Comparison of ENCODE assay signal across 22 mouse cellular contexts in the genomic region with DNA sequence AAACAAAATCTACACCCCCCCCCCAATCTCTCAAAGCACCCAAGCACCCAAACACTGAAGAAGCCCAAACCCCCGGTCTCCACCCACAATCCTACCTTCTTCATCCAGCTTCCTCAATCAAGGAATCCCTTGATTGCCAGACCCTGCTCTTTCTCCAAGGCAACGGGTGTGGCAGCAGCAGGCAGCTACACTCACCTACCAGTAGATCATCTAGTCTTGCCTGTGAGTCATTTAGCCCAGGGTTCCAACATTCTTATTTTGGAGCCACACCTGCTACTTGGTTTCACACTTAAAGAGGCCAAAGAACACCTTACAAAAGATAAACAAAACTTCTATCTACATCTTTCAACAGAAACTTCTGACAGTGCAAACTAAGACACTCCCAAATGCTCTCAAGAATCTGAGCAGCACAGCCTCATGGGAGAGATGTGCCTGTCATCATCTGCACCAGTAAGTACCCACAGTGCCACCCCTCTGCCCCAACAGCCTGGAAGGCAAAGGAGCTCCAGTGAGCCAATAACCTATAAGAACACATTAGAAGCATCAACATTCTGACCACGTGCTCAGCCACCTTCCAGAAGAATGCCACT. TPM values are rescaled to one million over a fixed set of nuclear protein-coding genes. Genes with fewer than 3 reads are reported as not detected.
DNase-seq lines count a peak whose midpoint lies in the region; ATAC-seq and TF ChIP-seq lines count a peak whose summit lies in the region.
"Had no signal": no experiment of that assay in that cellular context is flagged by ENCODE, and none has a peak within 500 bp of the region (broad histone marks: within the 10 kb centered on the region; RNA-seq: fewer than 3 reads in every experiment).

No protein-coding gene starts in this region.

- no peak for TF ChIP-seq POLR2A in liver, adult 2 months (IDR thresholded peaks at IDR 0.05; ENCODE audit: extremely low read depth, insufficient read depth, low read length)
- no peak for TF ChIP-seq POLR2A in small intestine, adult 2 months (IDR thresholded peaks at IDR 0.05; ENCODE audit: low read depth, low read length)

- peaks cover 46% of the 10 kb centered on the region for H3K4me1 ChIP-seq in liver, adult 2 months (ENCODE audit: control insufficient read depth, insufficient read depth, low read length)
- peaks cover 11% of the 10 kb centered on the region for H3K4me1 ChIP-seq in intestine, embryonic 15.5 days (replicated peaks)
- H3K4me1 ChIP-seq in small intestine, adult 2 months (ENCODE audit: control insufficient read depth, insufficient read depth, insufficient read length, low read length), result peaks cover 22% of the 10 kb centered on the region
- H3K4me1 ChIP-seq in hindbrain, embryonic 11.5 days (replicated peaks; ENCODE audit: control insufficient read depth, insufficient read depth, low read length), result no peaks in the 10 kb centered on the region
- H3K4me1 ChIP-seq: limb, embryonic 12.5 days had no signal

- DNase-seq in liver, adult 2 months (ENCODE audit: extremely low read depth, low read depth, low spot score), result no peak
- DNase-seq in liver (no peak), A20 (ENCODE audit: low read depth, low spot score) (peak; percentile 36)
- no peak for DNase-seq in hindbrain, embryonic 11.5 days (ENCODE audit: low spot score)
- DNase-seq in kidney, postnatal 4 days, result no peak
- DNase-seq in cerebellum, adult 9-10 months, result no peak
- DNase-seq: cerebellum, adult 18-20 months; cerebellum, postnatal 36 days; gastrocnemius, postnatal 14 days; heart, adult 2 months; heart, postnatal 36 days; kidney, postnatal 10 days; thymus, adult 18-20 months had no signal

- peaks cover 36% of the 10 kb centered on the region for H3K79me2 ChIP-seq in liver, adult 2 months (ENCODE audit: control insufficient read depth, insufficient read depth, low read length)

- WGBS in liver, adult 2 months, result 78% methylated on average over 3 of the region's 3 CpGs
- WGBS in intestine, embryonic 15.5 days, result 70% methylated on average over 3 of the region's 3 CpGs
- WGBS in small intestine, adult 2 months, result 34% methylated on average over 3 of the region's 3 CpGs
- 86% methylated on average over 3 of the region's 3 CpGs for WGBS in hindbrain, embryonic 11.5 days

- no peaks in the 10 kb centered on the region for H3K27me3 ChIP-seq in liver, adult 2 months (ENCODE audit: control insufficient read depth, insufficient read depth, low read length)
- no peaks in the 10 kb centered on the region for H3K27me3 ChIP-seq in intestine, embryonic 15.5 days (replicated peaks)
- H3K27me3 ChIP-seq in small intestine, adult 2 months (ENCODE audit: control insufficient read depth, insufficient read depth, low read length), result no peaks in the 10 kb centered on the region
- H3K27me3 ChIP-seq in hindbrain, embryonic 11.5 days (ENCODE audit: control insufficient read depth, insufficient read depth, low read length), result no peaks in the 10 kb centered on the region
- H3K27me3 ChIP-seq: hindbrain, embryonic 15.5 days; limb, embryonic 12.5 days had no signal

- peak overlapping the region; percentile 19; the same call in 1 of the 2 replicates for H3K27ac ChIP-seq in liver, adult 2 months (replicated peaks; ENCODE audit: insufficient read depth, low read depth, low read length)
- H3K27ac ChIP-seq in intestine, embryonic 15.5 days, result no peak overlapping the region
- peak overlapping the region; percentile 17; the same call in 1 of the 2 replicates for H3K27ac ChIP-seq in small intestine, adult 2 months (ENCODE audit: insufficient read depth, low read depth, low read length)
- no peak overlapping the region for H3K27ac ChIP-seq in hindbrain, embryonic 11.5 days (ENCODE audit: low read depth, low read length)
- H3K27ac ChIP-seq: heart, adult 2 months; hindbrain, embryonic 15.5 days; left cerebral cortex, adult 2 months; limb, embryonic 12.5 days had no signal

- peaks cover 2% of the 10 kb centered on the region; the same call in 1 of the 2 replicates for H3K36me3 ChIP-seq in liver, adult 2 months (ENCODE audit: control insufficient read depth, insufficient read depth, low read length)
- H3K36me3 ChIP-seq in intestine, embryonic 15.5 days, result no peaks in the 10 kb centered on the region
- H3K36me3 ChIP-seq in small intestine, adult 2 months (ENCODE audit: control insufficient read depth, insufficient read depth, low read length), result no peaks in the 10 kb centered on the region
- no peaks in the 10 kb centered on the region for H3K36me3 ChIP-seq in hindbrain, embryonic 11.5 days (ENCODE audit: control insufficient read depth, insufficient read depth, low read length)
- H3K36me3 ChIP-seq: hindbrain, embryonic 15.5 days had no signal

- no peak overlapping the region for H3K4me3 ChIP-seq in liver, adult 2 months (ENCODE audit: insufficient read depth, low read depth, low read length)
- no peak overlapping the region for H3K4me3 ChIP-seq in intestine, embryonic 15.5 days (replicated peaks)
- no peak overlapping the region for H3K4me3 ChIP-seq in small intestine, adult 2 months (ENCODE audit: low read depth, low read length)
- H3K4me3 ChIP-seq in hindbrain, embryonic 11.5 days (ENCODE audit: low read depth, low read length), result no peak overlapping the region
- H3K4me3 ChIP-seq: heart, adult 2 months; hindbrain, embryonic 15.5 days; left cerebral cortex, adult 2 months; limb, embryonic 12.5 days had no signal

- no peaks in the 10 kb centered on the region for H3K9me3 ChIP-seq in intestine, embryonic 15.5 days
- no peaks in the 10 kb centered on the region for H3K9me3 ChIP-seq in hindbrain, embryonic 11.5 days (ENCODE audit: control insufficient read depth, low read length)
- H3K9me3 ChIP-seq: hindbrain, embryonic 15.5 days; limb, embryonic 12.5 days had no signal

- no peak for TF ChIP-seq CTCF in liver, adult 2 months (IDR thresholded peaks at IDR 0.05; ENCODE audit: low read depth, low read length)
- TF ChIP-seq CTCF in small intestine, adult 2 months (IDR thresholded peaks at IDR 0.05; ENCODE audit: extremely low read depth, insufficient read length, insufficient replicate concordance, low read depth, low read length), result no peak

- H3K4me2 ChIP-seq in intestine, embryonic 15.5 days (replicated peaks), result no peak overlapping the region
- no peak overlapping the region for H3K4me2 ChIP-seq in hindbrain, embryonic 11.5 days (replicated peaks; ENCODE audit: low read depth, low read length)
- H3K4me2 ChIP-seq: hindbrain, embryonic 15.5 days; limb, embryonic 12.5 days had no signal

- ATAC-seq in intestine, embryonic 15.5 days, result peak; percentile 71
- no peak for ATAC-seq in hindbrain, embryonic 11.5 days (ENCODE audit: low FRiP score)
- ATAC-seq: forebrain, embryonic 14.5 days had no signal

- H3K9ac ChIP-seq in liver, adult 2 months (ENCODE audit: low read depth, low read length), result no peak overlapping the region
- H3K9ac ChIP-seq in intestine, embryonic 15.5 days, result no peak overlapping the region
- H3K9ac ChIP-seq in hindbrain, embryonic 11.5 days (ENCODE audit: low read depth, low read length), result no peak overlapping the region
- H3K9ac ChIP-seq: hindbrain, embryonic 15.5 days; limb, embryonic 12.5 days had no signal

RNA-seq across cellular contexts. Expression of a gene that starts 33.0 kb away (rescaled TPM):
- 19.7 and 26.9 TPM in 2 replicates for total RNA-seq in liver, adult 2 months (2014; rRNA removed)
- 37.1 and 38.0 TPM in 2 replicates for polyA plus RNA-seq in liver, adult 2 months (2012; rRNA removed)
- polyA plus RNA-seq in intestine, embryonic 15.5 days (2015; fragmentation: Nextera tagmentation; extraction: Ambion mirVana), result 8.5 and 8.9 TPM in 2 replicates
- 9.5 and 15.3 TPM in 2 replicates for polyA plus RNA-seq in small intestine, adult 2 months (2012; rRNA removed)
- 13.7 and 17.8 TPM in 2 replicates for polyA plus RNA-seq in hindbrain, embryonic 11.5 days (2014; fragmentation: Nextera tagmentation; extraction: Ambion mirVana)

RNA-seq across cellular contexts. Expression of a gene that starts 33.4 kb away (rescaled TPM):
- total RNA-seq in liver, adult 2 months (2014; rRNA removed), result not detected in 2 replicates
- not detected in 2 replicates for polyA plus RNA-seq in liver, adult 2 months (2012; rRNA removed)
- not detected in 2 replicates for polyA plus RNA-seq in intestine, embryonic 15.5 days (2015; fragmentation: Nextera tagmentation; extraction: Ambion mirVana)
- polyA plus RNA-seq in small intestine, adult 2 months (2012; rRNA removed), result not detected in 2 replicates
- 1.2 and 1.4 TPM in 2 replicates for polyA plus RNA-seq in hindbrain, embryonic 11.5 days (2014; fragmentation: Nextera tagmentation; extraction: Ambion mirVana)
- total RNA-seq: adrenal gland, postnatal 4 days; gastrocnemius, postnatal 14 days; heart, adult 2 months; heart, postnatal 36 days had no signal
- polyA plus RNA-seq: heart, embryonic 14.5 days; kidney, adult 2 months had no signal

RNA-seq across cellular contexts. Expression of a gene that starts 35.6 kb away (rescaled TPM):
- 2.6 and 3.4 TPM in 2 replicates for total RNA-seq in liver, adult 2 months (2014; rRNA removed)
- polyA plus RNA-seq in liver, adult 2 months (2012; rRNA removed), result 6.3 and 9.2 TPM in 2 replicates
- 10.5 and 10.6 TPM in 2 replicates for polyA plus RNA-seq in intestine, embryonic 15.5 days (2015; fragmentation: Nextera tagmentation; extraction: Ambion mirVana)
- 4.9 and 8.3 TPM in 2 replicates for polyA plus RNA-seq in small intestine, adult 2 months (2012; rRNA removed)
- 38.3 and 41.6 TPM in 2 replicates for polyA plus RNA-seq in hindbrain, embryonic 11.5 days (2014; fragmentation: Nextera tagmentation; extraction: Ambion mirVana)

RNA-seq across cellular contexts. Expression of a gene that starts 59.0 kb away (rescaled TPM):
- total RNA-seq in liver, adult 2 months (2014; rRNA removed), result 0.92 and 1.4 TPM in 2 replicates
- 1.9 and 2.1 TPM in 2 replicates for polyA plus RNA-seq in liver, adult 2 months (2012; rRNA removed)
- 33.6 and 34.9 TPM in 2 replicates for polyA plus RNA-seq in intestine, embryonic 15.5 days (2015; fragmentation: Nextera tagmentation; extraction: Ambion mirVana)
- 5.6 and 9.7 TPM in 2 replicates for polyA plus RNA-seq in small intestine, adult 2 months (2012; rRNA removed)
- polyA plus RNA-seq in hindbrain, embryonic 11.5 days (2014; fragmentation: Nextera tagmentation; extraction: Ambion mirVana), result 55.4 TPM in 2 replicates

Comparison
In these comparisons a context has a peak if more than half of its experiments do, and no peak if none do; other contexts are left out.
1. H3K27ac ChIP-seq: peak in liver, adult 2 months (single experiment) and small intestine, adult 2 months (single experiment); none in intestine, embryonic 15.5 days (single experiment) and hindbrain, embryonic 11.5 days (single experiment).